Mouse (Mus musculus) frontal cortex, postnatal 14 days (tissue): ENCODE measurements at regions not wholly inside any gene's neighbourhood (a gene's known extent, or its start where the extent isn't known, plus 50 kb on each side); places are given as distances from the start of the nearest gene placed in this dataset.
A peak's percentile ranks its signal among the peaks of the same experiment; 100 is the strongest.

Experiments used
- DNase-seq, 2 experiments: peaks; one replicate each; pipeline ENCODE4 v3.0.0; 2022; ENCODE audit warnings: low spot score in 2 of 2

GRCm38 (mm10) chr10:17261825-17262205 is 461.2 kb upstream of the Cited2 start:
- no peak for DNase-seq

- DNase-seq, result no peak
Measured at GRCm38 (mm10) chr10:17272646-17273045, 450.4 kb upstream of the Cited2 start.

- no peak for DNase-seq
Measured at GRCm38 (mm10) chr10:17273855-17274254, 449.2 kb upstream of the Cited2 start.

DNA sequence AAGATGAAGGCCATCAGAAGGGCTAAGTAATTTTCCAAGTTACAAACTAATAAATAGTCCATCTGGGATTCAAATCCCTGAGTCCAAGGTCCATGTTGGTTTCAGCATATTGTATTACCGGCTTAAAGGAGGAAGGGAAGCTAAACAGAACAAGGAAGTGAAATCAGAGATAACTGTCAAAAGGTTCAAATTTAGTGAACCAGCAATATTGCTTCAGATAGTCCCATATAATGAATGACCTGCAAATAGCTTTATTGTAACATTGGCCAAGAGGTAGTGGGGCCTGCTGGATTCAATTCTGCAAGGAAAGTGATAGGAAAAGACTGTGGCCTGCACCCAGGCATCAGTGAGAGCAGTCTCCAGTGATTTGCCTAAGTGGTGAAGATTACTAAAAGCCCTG is 447.8 kb upstream of the Cited2 start:
- no peak for DNase-seq

DNA sequence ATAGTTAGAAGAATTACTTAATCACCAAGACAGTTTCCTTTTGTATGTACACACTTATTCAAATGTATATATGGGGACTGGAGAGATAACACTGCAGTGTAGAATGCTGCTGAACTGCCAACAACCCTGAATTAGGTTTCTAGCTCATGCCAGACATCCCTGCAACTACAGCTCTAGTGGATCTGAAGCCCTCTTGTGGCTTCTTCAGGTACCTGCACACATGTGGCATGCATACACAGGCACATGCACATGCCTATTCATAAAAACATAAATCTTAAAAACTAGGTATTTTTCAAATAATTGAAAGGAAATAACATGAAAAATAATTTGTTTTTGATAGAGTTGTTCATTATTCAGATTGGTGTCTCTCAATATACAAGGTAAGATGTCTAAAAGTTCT is 445.1 kb upstream of the Cited2 start:
- DNase-seq, result no peak

GRCm38 (mm10) chr10:17284858-17285257 is 438.2 kb upstream of the Cited2 start:
- DNase-seq, result no peak

DNA sequence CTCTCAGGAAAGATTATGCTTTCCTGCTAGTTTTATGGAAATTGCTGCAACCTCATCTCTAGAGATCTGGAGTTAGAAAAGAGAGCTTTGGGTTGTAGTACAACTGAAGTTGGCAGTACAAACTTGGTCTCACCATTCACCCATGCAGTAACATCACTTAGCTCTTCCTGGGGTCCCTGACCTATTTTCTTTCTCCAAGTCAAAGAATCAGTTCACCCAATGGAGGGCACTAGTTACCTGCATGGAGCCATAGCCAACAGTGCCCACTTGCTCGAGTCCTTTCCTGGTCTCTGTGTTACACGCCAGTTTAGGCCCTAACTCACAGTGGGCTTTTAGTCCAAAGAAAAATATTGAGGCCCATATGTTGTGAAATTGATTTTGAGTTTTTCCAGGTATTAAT is 435.9 kb upstream of the Cited2 start:
- no peak for DNase-seq

DNA sequence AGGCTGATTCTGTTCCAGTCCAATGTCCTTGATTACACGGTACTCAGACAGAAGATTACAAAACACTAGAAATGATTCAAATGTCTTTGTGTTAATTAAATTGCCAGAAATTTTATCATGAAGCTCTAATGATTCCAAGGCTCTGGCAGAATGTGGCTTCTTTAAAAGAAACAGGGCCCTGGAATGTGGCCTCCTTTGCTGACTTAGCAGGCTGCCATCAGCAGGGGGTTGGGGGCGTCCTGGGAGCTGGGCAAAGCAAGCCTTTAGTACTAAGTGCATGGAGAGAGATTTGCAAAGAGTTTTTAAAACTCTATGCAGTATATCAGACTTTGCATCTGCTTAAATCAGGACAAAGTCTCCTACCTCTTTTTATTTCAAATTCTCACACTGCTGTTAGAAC is 434.8 kb upstream of the Cited2 start:
- DNase-seq, result no peak

DNA sequence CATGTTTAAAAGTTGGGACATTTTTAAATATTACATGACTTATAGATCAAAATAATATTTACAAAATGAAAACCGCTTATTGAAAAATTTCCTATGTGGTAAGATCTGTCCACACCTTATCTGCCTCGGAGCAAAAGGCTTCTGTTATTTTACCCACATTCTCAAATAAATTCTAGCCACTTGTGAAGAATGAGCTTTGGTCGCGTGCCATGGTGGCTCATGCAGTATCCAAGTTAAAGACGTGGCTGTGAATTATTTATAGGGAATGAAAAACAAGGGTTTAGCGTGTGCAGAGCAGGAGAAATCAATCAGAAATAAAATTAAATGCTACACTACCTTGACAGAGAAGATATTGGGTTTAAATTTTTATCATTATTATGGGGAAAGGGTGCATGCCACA is 430.7 kb upstream of the Cited2 start:
- DNase-seq, result no peak

GRCm38 (mm10) chr10:17294440-17294839 is 428.6 kb upstream of the Cited2 start:
- DNase-seq, result no peak

- DNase-seq, result no peak
Measured at GRCm38 (mm10) chr10:17295157-17295556, 427.9 kb upstream of the Cited2 start.

DNA sequence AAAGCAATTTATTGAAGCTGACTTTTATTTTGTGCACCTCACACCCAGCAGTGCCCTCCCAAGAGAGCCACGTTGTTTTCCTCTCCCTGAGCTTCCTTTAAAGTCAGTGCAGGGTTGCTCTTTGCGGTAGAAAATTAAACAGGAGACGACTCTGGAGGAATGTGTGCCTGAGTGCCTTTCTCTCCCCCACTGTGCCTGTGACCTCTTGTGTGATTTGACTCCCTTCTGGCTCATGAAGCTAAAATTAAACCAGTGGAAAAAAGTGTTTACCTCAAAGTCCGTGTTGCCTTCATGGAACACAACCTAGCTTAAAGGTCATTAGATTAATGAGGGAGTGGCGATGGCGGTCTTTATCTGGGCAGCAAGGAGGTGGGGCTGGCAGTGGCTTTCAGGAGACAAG is 423.4 kb upstream of the Cited2 start:
- no peak for DNase-seq

- no peak for DNase-seq
Measured at GRCm38 (mm10) chr10:17326724-17327123, 396.3 kb upstream of the Cited2 start.

GRCm38 (mm10) chr10:17330904-17331606 is 392.0 kb upstream of the Cited2 start:
- no peak for DNase-seq

DNA sequence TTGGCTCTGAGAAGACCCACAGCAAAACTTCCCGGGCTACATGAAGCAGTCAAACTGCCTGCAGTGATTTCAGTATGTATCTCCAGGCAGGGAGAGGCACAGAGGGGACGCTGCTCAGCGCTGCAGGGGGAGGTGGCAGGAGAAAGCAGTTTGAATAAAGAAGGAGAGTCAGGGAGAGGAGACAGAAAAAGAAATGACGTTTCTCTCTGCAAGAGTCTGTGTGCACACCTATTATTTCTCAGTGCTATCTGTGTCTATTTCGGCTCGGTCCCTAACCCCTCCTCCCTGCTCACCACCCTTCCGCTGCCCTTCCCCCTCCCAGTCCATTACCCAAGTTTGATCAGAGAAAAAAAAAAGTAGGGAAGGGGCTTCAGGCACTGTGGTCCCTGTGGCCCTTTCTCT is 391.4 kb upstream of the Cited2 start:
- DNase-seq, result peak; percentile 15 to 30

DNA sequence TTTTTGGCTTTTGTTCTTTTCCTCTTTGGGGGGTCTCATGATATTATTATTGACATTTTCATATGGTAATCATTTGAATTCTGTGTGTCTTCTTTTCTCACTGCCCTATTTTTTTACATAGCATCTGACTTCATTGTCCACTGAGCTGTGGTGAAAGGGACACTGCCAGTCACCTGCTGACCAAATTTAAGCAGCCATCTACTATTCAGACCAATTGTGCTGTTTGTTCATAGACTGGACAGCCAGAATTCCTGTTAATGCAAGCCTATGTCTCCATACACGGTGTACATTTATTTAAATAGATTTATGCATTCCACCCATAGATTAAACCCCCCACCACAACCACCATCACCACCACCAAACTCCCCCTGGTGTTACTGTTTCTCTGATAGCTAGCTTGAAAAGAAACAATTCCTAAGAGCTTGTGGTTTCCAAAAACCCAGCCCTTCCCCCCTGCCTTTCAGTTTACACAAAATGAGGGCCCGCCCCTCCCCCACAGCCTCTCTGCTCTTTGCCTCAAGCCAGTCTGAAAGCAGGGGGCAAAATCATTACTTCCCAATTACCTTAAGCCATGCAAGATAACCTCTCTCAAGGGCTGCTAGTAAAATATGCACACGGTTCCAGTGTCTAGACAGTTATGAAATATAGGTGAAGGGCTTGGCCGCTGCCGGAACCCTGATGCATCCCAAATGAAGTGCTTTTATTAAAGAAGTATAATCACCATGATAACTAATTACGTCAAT is 390.8 kb upstream of the Cited2 start:
- no peak for DNase-seq

GRCm38 (mm10) chr10:17332986-17333385 is 390.0 kb upstream of the Cited2 start:
- no peak for DNase-seq

DNA sequence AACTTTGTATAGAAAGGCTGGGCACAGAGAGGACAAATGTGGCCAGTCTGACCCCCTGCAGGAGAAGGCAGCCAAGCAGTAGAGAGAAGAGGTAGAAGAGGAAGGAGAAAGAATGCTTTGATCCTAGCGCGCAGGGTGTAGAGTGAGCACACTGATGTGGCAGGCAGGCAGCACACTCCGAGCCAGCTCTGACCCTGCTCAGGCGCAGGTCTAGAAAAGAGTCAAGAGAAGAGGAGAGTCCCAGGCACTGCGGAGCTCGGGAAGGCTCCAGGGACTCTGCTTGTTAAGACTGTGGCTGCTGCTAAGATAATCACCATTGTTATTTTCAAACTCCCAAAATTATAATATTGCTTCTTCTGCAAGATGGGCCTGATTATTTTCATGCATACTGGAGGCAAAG is 389.3 kb upstream of the Cited2 start:
- no peak for DNase-seq

- DNase-seq, result no peak
Measured at GRCm38 (mm10) chr10:17337217-17337616, 385.8 kb upstream of the Cited2 start.

GRCm38 (mm10) chr10:17343829-17344228 is 379.2 kb upstream of the Cited2 start:
- no peak for DNase-seq

DNA sequence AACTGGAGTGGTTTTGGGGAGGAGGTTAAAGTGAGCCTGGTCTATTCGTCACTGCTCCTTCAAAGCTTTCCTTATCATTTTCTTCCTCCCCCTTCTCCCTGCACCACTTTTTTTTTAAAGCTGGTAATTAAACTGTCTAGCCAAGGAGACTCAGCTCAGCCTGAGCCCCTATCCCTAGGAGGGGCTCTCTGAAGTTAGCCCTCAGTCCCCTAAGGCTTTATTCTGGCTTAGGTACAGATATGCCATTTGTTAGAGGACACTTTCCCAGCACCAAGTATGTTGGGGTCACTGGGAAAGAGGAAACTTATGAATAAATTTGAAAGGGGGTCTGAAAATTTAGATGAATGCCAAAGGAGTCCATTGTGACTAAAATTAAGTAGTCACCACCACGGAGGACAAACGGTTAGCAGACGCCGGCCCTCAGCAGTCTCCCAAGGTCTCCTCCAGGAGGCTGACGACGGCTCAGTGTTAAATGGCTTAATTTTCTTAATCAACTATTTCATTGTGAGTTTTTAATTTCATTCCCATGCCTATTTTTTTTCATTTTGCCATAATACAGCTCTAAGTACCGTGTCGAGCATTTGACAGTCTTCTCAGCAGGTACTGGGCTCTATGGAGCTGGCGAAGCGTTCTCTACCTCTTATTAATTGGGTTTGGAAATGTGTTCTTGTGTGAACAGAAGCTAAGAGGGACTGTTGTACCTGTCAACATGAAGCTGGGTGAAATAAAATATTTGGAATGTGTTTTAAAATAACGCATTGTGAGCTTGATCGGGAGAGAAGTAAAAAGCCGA is 370.6 kb upstream of the Cited2 start:
- no peak for DNase-seq

DNA sequence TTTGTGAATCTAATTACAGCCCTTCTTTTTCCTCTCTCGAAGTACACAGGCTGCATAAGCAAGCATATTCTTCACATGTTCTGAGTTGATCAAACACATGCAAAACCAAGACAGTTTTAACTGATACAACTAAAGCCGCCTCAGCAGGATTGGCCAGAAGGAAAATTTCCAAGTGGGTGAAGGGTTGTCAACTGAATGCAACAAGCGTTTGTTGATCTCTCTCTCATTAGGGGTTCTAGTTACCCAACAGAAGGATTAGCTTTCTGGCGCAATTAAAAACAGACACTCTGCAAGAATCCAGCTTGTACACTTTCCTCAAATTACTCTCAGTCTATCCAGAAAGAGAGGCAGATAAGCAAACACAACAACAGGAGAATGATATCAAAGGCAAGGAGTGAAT is 367.5 kb upstream of the Cited2 start:
- DNase-seq, result no peak

GRCm38 (mm10) chr10:17356041-17356440 is 367.0 kb upstream of the Cited2 start:
- DNase-seq, result no peak
